Mouse (Mus musculus): ENCODE data around the gene Hapln2. TPM values are rescaled to one million over a fixed set of nuclear protein-coding genes. Genes with fewer than 3 reads are reported as not detected.

Gene Hapln2
- polyA plus RNA-seq, 2 experiments from 2014 or later = 0.17 TPM; not detected in 1

- ATAC-seq = no peak
These were observed 24.9 kb downstream of the Hapln2 start for GRCm38 (mm10) chr3:88002291-88002976.

- no peak for ATAC-seq
These were observed 26.4 kb downstream of the Hapln2 start for GRCm38 (mm10) chr3:88000816-88001595.

GRCm38 (mm10) chr3:88000181-88000580 is 27.2 kb downstream of the Hapln2 start, which contains the start of gene Bcan:
TSS of gene Bcan (minus strand) at chr3:88000230.
- ATAC-seq = no peak

GRCm38 (mm10) chr3:87999243-87999895 is 28.0 kb downstream of the Hapln2 start:
- no peak for ATAC-seq

- ATAC-seq = no peak
These were observed 28.6 kb downstream of the Hapln2 start for GRCm38 (mm10) chr3:87998747-87999146.

GRCm38 (mm10) chr3:87996971-87997614 is 30.3 kb downstream of the Hapln2 start:
- ATAC-seq = no peak

- ATAC-seq = no peak
These were observed 31.0 kb downstream of the Hapln2 start for GRCm38 (mm10) chr3:87996401-87996800.

- no peak for ATAC-seq
These were observed 32.1 kb downstream of the Hapln2 start for GRCm38 (mm10) chr3:87995331-87995730.

GRCm38 (mm10) chr3:87993436-87993835 is 33.9 kb downstream of the Hapln2 start:
- no peak for ATAC-seq

GRCm38 (mm10) chr3:87989935-87990334 is 37.4 kb downstream of the Hapln2 start:
- no peak for ATAC-seq

GRCm38 (mm10) chr3:87988068-87988467 is 39.3 kb downstream of the Hapln2 start:
- ATAC-seq = no peak

- peak; percentile 44 for ATAC-seq
These were observed 39.8 kb downstream of the Hapln2 start for GRCm38 (mm10) chr3:87987633-87988032.

GRCm38 (mm10) chr3:87986868-87987267 is 40.5 kb downstream of the Hapln2 start:
- peak; percentile 90 for ATAC-seq

GRCm38 (mm10) chr3:87985505-87986320 is 41.7 kb downstream of the Hapln2 start:
- ATAC-seq = no peak

- ATAC-seq = no peak
These were observed 43.3 kb downstream of the Hapln2 start for GRCm38 (mm10) chr3:87984094-87984493.

- no peak for ATAC-seq
These were observed 43.8 kb downstream of the Hapln2 start for GRCm38 (mm10) chr3:87983627-87984026.

- ATAC-seq = no peak
These were observed 44.4 kb downstream of the Hapln2 start for GRCm38 (mm10) chr3:87982836-87983601.

- no peak for ATAC-seq
These were observed 45.2 kb downstream of the Hapln2 start for GRCm38 (mm10) chr3:87981894-87982835.

- ATAC-seq = no peak
These were observed 46.1 kb downstream of the Hapln2 start for GRCm38 (mm10) chr3:87981214-87981760.

- ATAC-seq = no peak
These were observed 46.7 kb downstream of the Hapln2 start for GRCm38 (mm10) chr3:87980728-87981127.
